Mouse (Mus musculus) cortical plate, adult 2 months (tissue): ENCODE results near the gene Map4k1.

Experiments
- CTCF ChIP-seq: fragments of 200-500 bp; IDR thresholded peaks from 2 replicates; pipeline ENCODE4 v1.5.1; 2011; ENCODE audit warnings: mild to moderate bottlenecking, control low read depth, low read length; ENCODE audit not compliant: insufficient read depth; ENCODE audit errors: extremely low read depth
- POLR2A ChIP-seq: fragments of 200-500 bp; IDR thresholded peaks from 2 replicates; pipeline ENCODE4 v1.6.1; 2011; ENCODE audit warnings: mild to moderate bottlenecking, low read length, control low read depth; ENCODE audit not compliant: insufficient read depth; ENCODE audit errors: extremely low read depth

DNA sequence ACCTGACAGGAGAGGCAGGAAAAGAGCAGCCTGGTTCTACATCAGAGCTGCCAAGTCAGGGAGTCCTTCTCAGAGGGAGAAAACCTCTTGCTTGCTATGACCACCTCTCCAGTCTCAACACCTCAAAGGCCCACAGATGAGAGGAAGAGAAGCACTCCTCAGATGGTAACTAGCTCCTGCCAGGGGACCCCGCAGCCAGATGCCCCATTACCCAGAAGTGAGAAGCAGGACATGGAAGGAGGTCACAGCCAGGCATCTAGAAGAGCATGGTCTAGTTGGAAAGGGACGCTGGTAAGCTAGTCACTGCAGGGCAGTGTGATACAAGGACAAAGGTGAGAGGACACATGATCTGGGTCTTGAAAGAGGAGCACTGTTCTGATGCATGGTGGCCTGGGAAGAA, 48.0 kb upstream of the Map4k1 start:
- no peak for TF ChIP-seq CTCF
- no peak for TF ChIP-seq POLR2A
